Mouse (Mus musculus): ENCODE measurements around the gene 9430007A20Rik. TPM values are rescaled to one million over a fixed set of nuclear protein-coding genes. Genes with fewer than 3 reads are reported as not detected.
"Not testable (repeated sequence)": the region's sequence is repeated elsewhere in the genome, so short reads cannot be mapped to it uniquely, and the experiment has no call there.

The 9430007A20Rik gene
- polyA plus RNA-seq (2012; rRNA removed) = not detected in 2 replicates

GRCm38 (mm10) chr4:144519522-144519921 lies at the start of gene 9430007A20Rik:
Gene 9430007A20Rik (plus strand): TSS chr4:144519822.
- Histone ChIP-seq H3K4me1 (ENCODE audit: control insufficient read depth, insufficient read depth, low read length) (no peaks in the 10 kb centered on the region), H3K4me3 (replicated peaks; ENCODE audit: extremely low read depth, low read depth, low read length) (no peak within 1 kb of the TSS)
- TF ChIP-seq CTCF (IDR thresholded peaks at IDR 0.05; ENCODE audit: insufficient read depth, low read length) (no peak), POLR2A (IDR thresholded peaks at IDR 0.05; ENCODE audit: borderline replicate concordance, extremely low read depth, low read depth, low read length) (no peak)
- 74% methylated on average over 5 of the region's 5 CpGs for WGBS
- DNase-seq = no peak

- DNase-seq = no peak
- no peak for TF ChIP-seq CTCF (IDR thresholded peaks at IDR 0.05; ENCODE audit: insufficient read depth, low read length)
- no peak for TF ChIP-seq POLR2A (IDR thresholded peaks at IDR 0.05; ENCODE audit: borderline replicate concordance, extremely low read depth, low read depth, low read length)
- Histone ChIP-seq H3K4me3 (replicated peaks; ENCODE audit: extremely low read depth, low read depth, low read length) (no peak overlapping the region), H3K4me1 (ENCODE audit: control insufficient read depth, insufficient read depth, low read length) (no peaks in the 10 kb centered on the region)
Observed at GRCm38 (mm10) chr4:144493331-144493730, 26.3 kb upstream of the 9430007A20Rik start.

- DNase-seq = no peak
- no peak overlapping the region for H3K4me3 ChIP-seq (replicated peaks; ENCODE audit: extremely low read depth, low read depth, low read length)
- H3K4me1 ChIP-seq (ENCODE audit: control insufficient read depth, insufficient read depth, low read length) = no peaks in the 10 kb centered on the region
- TF ChIP-seq CTCF (IDR thresholded peaks at IDR 0.05; ENCODE audit: insufficient read depth, low read length) = no peak
- no peak for TF ChIP-seq POLR2A (IDR thresholded peaks at IDR 0.05; ENCODE audit: borderline replicate concordance, extremely low read depth, low read depth, low read length)
- WGBS = 68% methylated on average over 1 of the region's 1 CpGs
Observed at GRCm38 (mm10) chr4:144506518-144506917, 13.1 kb upstream of the 9430007A20Rik start.

GRCm38 (mm10) chr4:144544689-144545088 lies 25.1 kb downstream of the 9430007A20Rik start:
- DNase-seq = no peak
- Histone ChIP-seq H3K4me1 (ENCODE audit: control insufficient read depth, insufficient read depth, low read length) (no peaks in the 10 kb centered on the region), H3K4me3 (replicated peaks; ENCODE audit: extremely low read depth, low read depth, low read length) (no peak overlapping the region)
- 64% methylated on average over 1 of the region's 1 CpGs for WGBS
- TF ChIP-seq POLR2A (IDR thresholded peaks at IDR 0.05; ENCODE audit: borderline replicate concordance, extremely low read depth, low read depth, low read length) = no peak
- no peak for TF ChIP-seq CTCF (IDR thresholded peaks at IDR 0.05; ENCODE audit: insufficient read depth, low read length)

GRCm38 (mm10) chr4:144545339-144545738 lies 25.7 kb downstream of the 9430007A20Rik start:
- WGBS = 90% methylated on average over 13 of the region's 13 CpGs
- DNase-seq; H3K4me3 ChIP-seq (replicated peaks; ENCODE audit: extremely low read depth, low read depth, low read length); H3K4me1 ChIP-seq (ENCODE audit: control insufficient read depth, insufficient read depth, low read length): not testable (repeated sequence)

- TF ChIP-seq POLR2A (IDR thresholded peaks at IDR 0.05; ENCODE audit: borderline replicate concordance, extremely low read depth, low read depth, low read length) (no peak), CTCF (IDR thresholded peaks at IDR 0.05; ENCODE audit: insufficient read depth, low read length) (no peak)
- Histone ChIP-seq H3K4me3 (replicated peaks; ENCODE audit: extremely low read depth, low read depth, low read length) (no peak overlapping the region), H3K4me1 (ENCODE audit: control insufficient read depth, insufficient read depth, low read length) (no peaks in the 10 kb centered on the region)
- DNase-seq = no peak
Observed at GRCm38 (mm10) chr4:144551156-144551555, 31.5 kb downstream of the 9430007A20Rik start.

- TF ChIP-seq POLR2A (IDR thresholded peaks at IDR 0.05; ENCODE audit: borderline replicate concordance, extremely low read depth, low read depth, low read length) (no peak), CTCF (IDR thresholded peaks at IDR 0.05; ENCODE audit: insufficient read depth, low read length) (no peak)
- H3K4me3 ChIP-seq (replicated peaks; ENCODE audit: extremely low read depth, low read depth, low read length) = no peak overlapping the region
- DNase-seq = no peak
- H3K4me1 ChIP-seq (ENCODE audit: control insufficient read depth, insufficient read depth, low read length) = no peaks in the 10 kb centered on the region
Observed at GRCm38 (mm10) chr4:144559792-144560191, 40.2 kb downstream of the 9430007A20Rik start.

- WGBS = 50% methylated on average over 2 of the region's 2 CpGs
Observed at GRCm38 (mm10) chr4:144561205-144561604, 41.6 kb downstream of the 9430007A20Rik start.

GRCm38 (mm10) chr4:144565034-144565433 lies 45.4 kb downstream of the 9430007A20Rik start, which contains the start of gene Gm13124:
Gene Gm13124 (minus strand): TSS chr4:144565134.
- Histone ChIP-seq H3K4me3 (replicated peaks; ENCODE audit: extremely low read depth, low read depth, low read length) (no peak within 1 kb of the TSS), H3K4me1 (ENCODE audit: control insufficient read depth, insufficient read depth, low read length) (no peaks in the 10 kb centered on the region)
- no peak for DNase-seq
- WGBS = 94% methylated on average over 1 of the region's 1 CpGs
- no peak for TF ChIP-seq POLR2A (IDR thresholded peaks at IDR 0.05; ENCODE audit: borderline replicate concordance, extremely low read depth, low read depth, low read length)
- TF ChIP-seq CTCF (IDR thresholded peaks at IDR 0.05; ENCODE audit: insufficient read depth, low read length) = no peak

More at GRCm38 (mm10) chr4:144561205-144561604, 41.6 kb downstream of the 9430007A20Rik start:
- no peak overlapping the region for H3K4me3 ChIP-seq (replicated peaks; ENCODE audit: extremely low read depth, low read depth, low read length)
- H3K4me1 ChIP-seq (ENCODE audit: control insufficient read depth, insufficient read depth, low read length) = no peaks in the 10 kb centered on the region
- no peak for DNase-seq
- TF ChIP-seq POLR2A (IDR thresholded peaks at IDR 0.05; ENCODE audit: borderline replicate concordance, extremely low read depth, low read depth, low read length) = no peak
- no peak for TF ChIP-seq CTCF (IDR thresholded peaks at IDR 0.05; ENCODE audit: insufficient read depth, low read length)

GRCm38 (mm10) chr4:144567752-144568151 lies 48.1 kb downstream of the 9430007A20Rik start:
- no peak for TF ChIP-seq POLR2A (IDR thresholded peaks at IDR 0.05; ENCODE audit: borderline replicate concordance, extremely low read depth, low read depth, low read length)
- no peak for TF ChIP-seq CTCF (IDR thresholded peaks at IDR 0.05; ENCODE audit: insufficient read depth, low read length)
- no peak for DNase-seq
- no peaks in the 10 kb centered on the region for H3K4me1 ChIP-seq (ENCODE audit: control insufficient read depth, insufficient read depth, low read length)
- H3K4me3 ChIP-seq (replicated peaks; ENCODE audit: extremely low read depth, low read depth, low read length) = no peak overlapping the region

Other genes with a start within 250 kb of the 9430007A20Rik start
- not detected in 2 replicates for gene Pramel5, start 239.3 kb upstream of the 9430007A20Rik start, polyA plus RNA-seq (2012; rRNA removed)
- gene Gm13128, start 189.6 kb upstream of the 9430007A20Rik start, polyA plus RNA-seq (2012; rRNA removed) = not detected in 2 replicates
- gene Gm13119, start 161.9 kb upstream of the 9430007A20Rik start, polyA plus RNA-seq (2012; rRNA removed) = not detected in 2 replicates
- not detected in 2 replicates for gene Pramef20, start 141.9 kb upstream of the 9430007A20Rik start, polyA plus RNA-seq (2012; rRNA removed)
- 0.50 and 0.75 TPM in 2 replicates for gene Pramef12, start 111.4 kb upstream of the 9430007A20Rik start, polyA plus RNA-seq (2012; rRNA removed)
- 0.12 TPM in 1 of 2 replicates, not detected in the other for gene 1700012P22Rik, start 81.0 kb upstream of the 9430007A20Rik start, polyA plus RNA-seq (2012; rRNA removed)
- gene Gm9944, start 66.5 kb upstream of the 9430007A20Rik start, polyA plus RNA-seq (2012; rRNA removed) = not detected in 2 replicates
- not detected in 2 replicates for gene Aadacl3, start 56.1 kb upstream of the 9430007A20Rik start, polyA plus RNA-seq (2012; rRNA removed)
- not detected in 2 replicates for gene Gm13124, start 45.3 kb downstream of the 9430007A20Rik start, polyA plus RNA-seq (2012; rRNA removed)
- not detected in 2 replicates for gene Aadacl4, start 93.9 kb downstream of the 9430007A20Rik start, polyA plus RNA-seq (2012; rRNA removed)
- gene Gm436, start 166.5 kb downstream of the 9430007A20Rik start, polyA plus RNA-seq (2012; rRNA removed) = not detected in 2 replicates
- gene Gm13178, start 201.6 kb downstream of the 9430007A20Rik start, polyA plus RNA-seq (2012; rRNA removed) = not detected in 2 replicates

Data from lung, adult 2 months (tissue).